Mouse (Mus musculus): ENCODE measurements around the gene Tor4a. TPM values are rescaled to one million over a fixed set of nuclear protein-coding genes. Genes with fewer than 3 reads are reported as not detected.

Gene Tor4a
- polyA plus RNA-seq, 1 experiment from 2014 or later, result 2.7 TPM

- Histone ChIP-seq H3K36me3 (no peaks in the 10 kb centered on the region), H3K4me3 (no peak within 1 kb of the TSS), H3K27me3 (ENCODE audit: insufficient read depth, poor library complexity, severe bottlenecking) (peaks cover 22% of the 10 kb centered on the region; the same call in 1 of the 2 replicates), H3K9me3 (no peaks in the 10 kb centered on the region), H3K4me1 (replicated peaks) (peaks cover 18% of the 10 kb centered on the region), H3K27ac (no peak within 1 kb of the TSS)
- DNase-seq (ENCODE audit: low spot score), result no peak
- 88% methylated on average over 3 of the region's 3 CpGs for WGBS
Measured at GRCm38 (mm10) chr2:25234050-25234449, 37.4 kb upstream of the Tor4a start, which contains the start of gene Slc34a3. Gene Slc34a3 (minus strand): TSS chr2:25234364.

GRCm38 (mm10) chr2:25233421-25233820 is 36.7 kb upstream of the Tor4a start:
- H3K27me3 ChIP-seq (ENCODE audit: insufficient read depth, poor library complexity, severe bottlenecking), result peaks cover 19% of the 10 kb centered on the region; the same call in 1 of the 2 replicates
- no peaks in the 10 kb centered on the region for H3K9me3 ChIP-seq
- H3K36me3 ChIP-seq, result no peaks in the 10 kb centered on the region
- WGBS, result 82% methylated on average over 4 of the region's 4 CpGs
- DNase-seq (ENCODE audit: low spot score), result no peak
- H3K4me3 ChIP-seq, result no peak overlapping the region
- no peak overlapping the region for H3K27ac ChIP-seq
- H3K4me1 ChIP-seq (replicated peaks), result peaks cover 25% of the 10 kb centered on the region

GRCm38 (mm10) chr2:25231038-25231437 is 34.4 kb upstream of the Tor4a start:
- WGBS, result 51% methylated on average over 12 of the region's 12 CpGs
- H3K4me1 ChIP-seq (replicated peaks), result peaks cover 36% of the 10 kb centered on the region
- H3K36me3 ChIP-seq, result no peaks in the 10 kb centered on the region
- peaks cover 19% of the 10 kb centered on the region; the same call in 1 of the 2 replicates for H3K27me3 ChIP-seq (ENCODE audit: insufficient read depth, poor library complexity, severe bottlenecking)
- H3K27ac ChIP-seq, result no peak overlapping the region
- H3K4me3 ChIP-seq, result no peak overlapping the region
- H3K9me3 ChIP-seq, result no peaks in the 10 kb centered on the region
- DNase-seq (ENCODE audit: low spot score), result no peak

GRCm38 (mm10) chr2:25230581-25230980 is 33.9 kb upstream of the Tor4a start:
- Histone ChIP-seq H3K9me3 (no peaks in the 10 kb centered on the region), H3K4me3 (no peak overlapping the region), H3K4me1 (replicated peaks) (peaks cover 40% of the 10 kb centered on the region), H3K36me3 (no peaks in the 10 kb centered on the region), H3K27ac (no peak overlapping the region), H3K27me3 (ENCODE audit: insufficient read depth, poor library complexity, severe bottlenecking) (peaks cover 19% of the 10 kb centered on the region; the same call in 1 of the 2 replicates)
- DNase-seq (ENCODE audit: low spot score), result no peak
- 93% methylated on average over 7 of the region's 7 CpGs for WGBS

- no peaks in the 10 kb centered on the region for H3K9me3 ChIP-seq
- 88% methylated on average over 5 of the region's 5 CpGs for WGBS
- H3K4me1 ChIP-seq (replicated peaks), result peaks cover 45% of the 10 kb centered on the region
- peaks cover 19% of the 10 kb centered on the region; the same call in 1 of the 2 replicates for H3K27me3 ChIP-seq (ENCODE audit: insufficient read depth, poor library complexity, severe bottlenecking)
- 0 out of 2 replicates have a peak overlapping the region, but pooled peaks have one; percentile 83 for H3K27ac ChIP-seq
- no peak overlapping the region for H3K4me3 ChIP-seq
- no peak for DNase-seq (ENCODE audit: low spot score)
- H3K36me3 ChIP-seq, result no peaks in the 10 kb centered on the region
Measured at GRCm38 (mm10) chr2:25229582-25229981, 32.9 kb upstream of the Tor4a start.

GRCm38 (mm10) chr2:25228995-25229530 is 32.4 kb upstream of the Tor4a start:
- no peaks in the 10 kb centered on the region for H3K9me3 ChIP-seq
- WGBS, result 73% methylated on average over 6 of the region's 6 CpGs
- H3K36me3 ChIP-seq, result no peaks in the 10 kb centered on the region
- peaks cover 45% of the 10 kb centered on the region for H3K4me1 ChIP-seq (replicated peaks)
- peaks cover 19% of the 10 kb centered on the region; the same call in 1 of the 2 replicates for H3K27me3 ChIP-seq (ENCODE audit: insufficient read depth, poor library complexity, severe bottlenecking)
- peak overlapping the region; percentile 43 for H3K4me3 ChIP-seq
- peak overlapping the region; percentile 83 for H3K27ac ChIP-seq
- no peak for DNase-seq (ENCODE audit: low spot score)

GRCm38 (mm10) chr2:25228431-25228889 is 31.8 kb upstream of the Tor4a start:
- H3K9me3 ChIP-seq, result no peaks in the 10 kb centered on the region
- under 1% methylated on average over 7 of the region's 7 CpGs for WGBS
- peak; percentile 85 for DNase-seq (ENCODE audit: low spot score)
- H3K4me3 ChIP-seq, result peak overlapping the region; percentile 43
- H3K27me3 ChIP-seq (ENCODE audit: insufficient read depth, poor library complexity, severe bottlenecking), result peaks cover 19% of the 10 kb centered on the region; the same call in 1 of the 2 replicates
- H3K27ac ChIP-seq, result peak overlapping the region; percentile 83
- H3K4me1 ChIP-seq (replicated peaks), result peaks cover 49% of the 10 kb centered on the region
- H3K36me3 ChIP-seq, result peaks cover 2% of the 10 kb centered on the region

GRCm38 (mm10) chr2:25227406-25227805 is 30.7 kb upstream of the Tor4a start:
- DNase-seq (ENCODE audit: low spot score), result no peak
- H3K9me3 ChIP-seq, result no peaks in the 10 kb centered on the region
- H3K4me3 ChIP-seq, result no peak overlapping the region
- 90% methylated on average over 4 of the region's 4 CpGs for WGBS
- peaks cover 18% of the 10 kb centered on the region; the same call in 1 of the 2 replicates for H3K27me3 ChIP-seq (ENCODE audit: insufficient read depth, poor library complexity, severe bottlenecking)
- H3K4me1 ChIP-seq (replicated peaks), result peaks cover 50% of the 10 kb centered on the region
- peaks cover 13% of the 10 kb centered on the region for H3K36me3 ChIP-seq
- H3K27ac ChIP-seq, result peak overlapping the region; percentile 64; the same call in 1 of the 2 replicates

GRCm38 (mm10) chr2:25226864-25227263 is 30.2 kb upstream of the Tor4a start:
- DNase-seq (ENCODE audit: low spot score), result no peak
- H3K4me3 ChIP-seq, result no peak overlapping the region
- no peaks in the 10 kb centered on the region for H3K9me3 ChIP-seq
- peaks cover 18% of the 10 kb centered on the region for H3K36me3 ChIP-seq
- WGBS, result 83% methylated on average over 5 of the region's 5 CpGs
- peaks cover 13% of the 10 kb centered on the region; the same call in 1 of the 2 replicates for H3K27me3 ChIP-seq (ENCODE audit: insufficient read depth, poor library complexity, severe bottlenecking)
- H3K4me1 ChIP-seq (replicated peaks), result peaks cover 47% of the 10 kb centered on the region
- peak overlapping the region; percentile 64 for H3K27ac ChIP-seq

- peaks cover 46% of the 10 kb centered on the region for H3K4me1 ChIP-seq (replicated peaks)
Measured at GRCm38 (mm10) chr2:25225811-25226379, 29.2 kb upstream of the Tor4a start.

GRCm38 (mm10) chr2:25224766-25225752 is 28.4 kb upstream of the Tor4a start:
- H3K27me3 ChIP-seq (ENCODE audit: insufficient read depth, poor library complexity, severe bottlenecking), result no peaks in the 10 kb centered on the region
- H3K4me3 ChIP-seq, result peak overlapping the region; percentile 90
- 3% methylated on average over 41 of the region's 41 CpGs for WGBS
- H3K36me3 ChIP-seq, result peaks cover 27% of the 10 kb centered on the region
- peak overlapping the region; percentile 97 for H3K27ac ChIP-seq
- DNase-seq (ENCODE audit: low spot score), result peak; percentile 99
- H3K4me1 ChIP-seq (replicated peaks), result peaks cover 46% of the 10 kb centered on the region
- H3K9me3 ChIP-seq, result no peaks in the 10 kb centered on the region

More at GRCm38 (mm10) chr2:25225811-25226379, 29.2 kb upstream of the Tor4a start:
- Histone ChIP-seq H3K9me3 (no peaks in the 10 kb centered on the region), H3K27ac (peak overlapping the region; percentile 97), H3K4me3 (peak overlapping the region; percentile 90), H3K27me3 (ENCODE audit: insufficient read depth, poor library complexity, severe bottlenecking) (peaks cover 4% of the 10 kb centered on the region; the same call in 1 of the 2 replicates), H3K36me3 (peaks cover 27% of the 10 kb centered on the region)
- no peak for DNase-seq (ENCODE audit: low spot score)
- WGBS, result 77% methylated on average over 8 of the region's 8 CpGs

GRCm38 (mm10) chr2:25224492-25224765 is 27.7 kb upstream of the Tor4a start, which contains the start of gene Tubb4b:
Gene Tubb4b (minus strand): TSS chr2:25224702.
- WGBS, result under 1% methylated on average over 17 of the region's 17 CpGs
- H3K9me3 ChIP-seq, result no peaks in the 10 kb centered on the region
- no peak for DNase-seq (ENCODE audit: low spot score)
- H3K27me3 ChIP-seq (ENCODE audit: insufficient read depth, poor library complexity, severe bottlenecking), result no peaks in the 10 kb centered on the region
- peaks cover 27% of the 10 kb centered on the region for H3K36me3 ChIP-seq
- peaks cover 46% of the 10 kb centered on the region for H3K4me1 ChIP-seq (replicated peaks)
- H3K27ac ChIP-seq, result peak within 1 kb of the TSS; percentile 97
- peak within 1 kb of the TSS; percentile 90 for H3K4me3 ChIP-seq

All from hindbrain, embryonic 10.5 days (tissue).